Mouse (Mus musculus) large intestine, adult 2 months (tissue): ENCODE data around the gene Fam171a1. TPM values are rescaled to one million over a fixed set of nuclear protein-coding genes. Genes with fewer than 3 reads are reported as not detected.

Experiments
- DNase-seq: peaks from one replicate; pipeline ENCODE4 v3.0.0-alpha.2; 2012; ENCODE audit warnings: low read depth, low spot score
- WGBS: fragments of 180-500 bp; shearing (Covaris S2); methylation state at CpG from one replicate; pipeline ENCODE4 v1.1.7; 2018; 5-methylcytosine and 5-hydroxymethylcytosine counted together
- polyA plus RNA-seq: library from polyadenylated mRNA; depleted of rRNA; stranded (reverse); fragments of >200 nt; gene quantifications from 2 replicates; pipeline ENCODE4 v1.2.3, GENCODE M21; 2012

Fam171a1 gene
- polyA plus RNA-seq, 1 experiment, result 7.1 TPM

DNA sequence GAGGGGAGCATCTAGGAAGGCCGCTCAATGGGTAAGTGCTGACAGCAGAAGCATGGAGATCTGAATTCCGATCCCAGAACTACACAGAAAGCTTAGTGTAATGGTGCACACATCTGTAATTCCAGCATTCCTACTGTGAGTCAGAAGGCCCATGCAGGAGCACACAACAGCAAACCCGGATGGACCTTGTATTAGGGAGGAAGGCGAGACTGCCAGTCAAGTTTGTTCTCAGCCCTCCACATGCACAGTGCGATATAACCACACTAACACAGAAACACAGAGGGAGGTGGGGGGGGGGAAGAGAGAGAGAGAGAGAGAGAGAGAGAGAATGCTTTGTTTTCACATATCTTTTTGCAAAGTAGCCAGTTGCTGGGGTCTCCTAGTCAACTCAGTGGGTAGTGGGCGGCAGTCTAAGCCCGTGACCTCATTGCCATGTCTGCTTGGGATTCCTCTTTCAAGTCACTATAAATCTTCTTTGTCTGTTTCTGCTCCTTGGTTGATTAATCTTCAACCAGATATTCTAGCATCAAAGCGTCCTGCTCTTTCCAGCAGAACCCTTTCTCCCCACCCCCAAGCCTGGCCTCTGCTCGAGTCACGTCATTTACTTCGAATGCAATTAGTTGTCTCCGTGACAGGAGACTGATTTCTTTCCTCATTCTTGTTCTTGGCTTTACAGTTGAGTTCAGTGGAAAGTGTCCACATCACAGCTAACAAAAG is 20.7 kb downstream of the Fam171a1 start:
- DNase-seq, result no peak
- WGBS, result 30% methylated on average over 12 of the region's 12 CpGs

GRCm38 (mm10) chr2:3135297-3135684 is 21.3 kb downstream of the Fam171a1 start:
- no peak for DNase-seq
- WGBS, result 33% methylated on average over 2 of the region's 2 CpGs

GRCm38 (mm10) chr2:3138308-3138707 is 24.3 kb downstream of the Fam171a1 start:
- no peak for DNase-seq
- 26% methylated on average over 2 of the region's 2 CpGs for WGBS

- 77% methylated on average over 2 of the region's 2 CpGs for WGBS
- DNase-seq, result no peak
Measured at GRCm38 (mm10) chr2:3139065-3139464, 25.0 kb downstream of the Fam171a1 start.

DNA sequence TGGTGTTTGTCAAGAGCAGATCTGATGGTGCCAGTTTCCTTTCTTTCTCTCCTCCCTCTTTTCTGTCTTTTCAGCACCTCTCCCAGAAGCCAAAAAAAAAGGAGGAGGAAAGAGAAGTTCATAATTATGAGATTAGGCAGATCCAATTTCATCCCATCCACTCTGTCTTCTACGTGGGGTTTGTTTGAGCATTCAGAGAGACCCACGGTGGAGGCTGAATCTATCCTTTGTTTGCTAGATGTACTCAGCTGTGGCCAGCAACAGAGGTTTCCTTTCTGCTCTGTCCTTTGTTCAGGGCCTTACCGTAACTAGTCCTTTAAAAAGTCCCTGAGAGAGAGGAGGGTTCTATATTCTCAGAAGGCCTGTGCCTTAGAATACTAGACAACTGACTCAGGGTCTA is 25.6 kb downstream of the Fam171a1 start:
- DNase-seq, result no peak
- 39% methylated on average over 3 of the region's 3 CpGs for WGBS

- 65% methylated on average over 5 of the region's 5 CpGs for WGBS
- DNase-seq, result no peak
Measured at GRCm38 (mm10) chr2:3140585-3140984, 26.6 kb downstream of the Fam171a1 start.

DNA sequence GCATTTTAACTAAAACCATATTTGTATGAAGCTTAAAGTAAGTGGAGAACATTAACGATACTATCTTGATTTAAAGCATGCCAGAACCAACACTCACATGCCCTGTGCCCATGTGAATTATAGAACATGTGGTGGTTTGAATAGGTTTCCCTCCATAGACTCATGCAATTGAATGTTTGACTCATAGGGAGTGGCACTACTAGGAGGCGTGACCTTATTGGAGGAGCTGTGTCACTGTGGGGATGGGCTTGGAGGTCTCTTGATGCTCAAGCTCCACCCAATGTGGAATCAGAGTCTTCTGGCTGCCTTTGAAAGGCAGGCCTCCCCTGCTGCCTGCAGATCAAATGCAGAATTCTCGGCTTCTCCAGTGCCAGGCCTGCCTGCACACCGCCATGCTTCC is 27.8 kb downstream of the Fam171a1 start:
- no peak for DNase-seq
- WGBS, result 76% methylated on average over 4 of the region's 4 CpGs

DNA sequence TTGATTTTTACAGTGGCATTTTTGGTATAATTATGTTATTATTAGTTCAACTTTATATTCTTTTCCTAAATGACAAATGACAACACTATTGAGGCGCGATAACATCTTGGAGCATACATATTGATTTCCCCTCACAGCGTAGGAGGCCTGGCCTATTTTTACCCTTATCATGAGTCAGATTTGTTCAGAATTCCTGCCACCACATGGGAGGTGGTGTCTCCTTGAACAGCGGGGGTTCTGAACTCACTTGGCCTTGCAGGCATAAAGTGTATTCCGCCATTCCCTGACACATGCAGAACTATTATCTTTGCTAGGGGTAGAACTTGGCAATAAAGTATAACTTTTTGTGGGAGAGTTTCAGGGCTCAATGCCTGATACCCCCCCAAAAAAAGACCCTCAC is 30.3 kb downstream of the Fam171a1 start:
- no peak for DNase-seq
- 93% methylated on average over 5 of the region's 5 CpGs for WGBS

- no peak for DNase-seq
- 31% methylated on average over 6 of the region's 6 CpGs for WGBS
Measured at GRCm38 (mm10) chr2:3147550-3148157, 33.6 kb downstream of the Fam171a1 start.

GRCm38 (mm10) chr2:3148731-3149130 is 34.7 kb downstream of the Fam171a1 start:
- WGBS, result 91% methylated on average over 8 of the region's 8 CpGs
- DNase-seq, result no peak

DNA sequence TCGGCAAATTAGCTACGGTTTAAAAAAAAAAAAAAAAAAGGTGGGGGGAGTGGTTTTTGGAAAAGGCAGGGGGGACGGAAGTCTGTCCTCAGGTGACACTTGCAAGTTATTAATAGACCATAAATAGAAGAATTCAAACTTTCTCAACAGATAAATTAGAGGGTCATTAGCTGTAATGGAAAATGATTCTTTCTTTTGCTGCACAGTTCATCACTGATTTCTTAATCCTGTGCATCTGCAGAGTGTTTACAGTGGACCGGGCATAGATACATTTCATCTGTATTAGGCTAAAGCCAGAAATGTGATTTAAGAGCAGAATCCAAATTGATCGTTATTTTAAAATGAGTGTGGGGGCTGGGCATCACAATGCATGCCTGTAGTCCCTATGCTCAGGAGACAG is 36.3 kb downstream of the Fam171a1 start:
- WGBS, result 81% methylated on average over 5 of the region's 5 CpGs
- no peak for DNase-seq

DNA sequence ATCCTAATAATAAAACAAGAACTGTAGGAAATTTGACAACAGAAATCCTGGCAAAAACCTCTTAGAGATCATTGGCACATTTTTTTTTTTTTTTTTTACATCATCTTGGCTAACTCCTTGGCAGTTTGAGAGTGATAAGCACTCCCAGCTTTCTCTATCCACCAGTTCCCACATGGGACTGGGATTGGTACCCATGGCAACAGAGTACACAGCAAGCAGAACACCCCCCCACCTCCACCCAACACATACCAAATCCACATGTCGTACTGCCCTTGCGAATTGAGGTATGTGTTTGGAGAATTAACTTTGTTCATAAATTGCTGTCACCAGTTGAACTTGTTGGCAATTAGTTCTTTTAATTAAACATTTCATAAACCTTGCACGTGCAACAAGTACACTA is 37.3 kb downstream of the Fam171a1 start:
- 26% methylated on average over 3 of the region's 3 CpGs for WGBS
- no peak for DNase-seq

DNA sequence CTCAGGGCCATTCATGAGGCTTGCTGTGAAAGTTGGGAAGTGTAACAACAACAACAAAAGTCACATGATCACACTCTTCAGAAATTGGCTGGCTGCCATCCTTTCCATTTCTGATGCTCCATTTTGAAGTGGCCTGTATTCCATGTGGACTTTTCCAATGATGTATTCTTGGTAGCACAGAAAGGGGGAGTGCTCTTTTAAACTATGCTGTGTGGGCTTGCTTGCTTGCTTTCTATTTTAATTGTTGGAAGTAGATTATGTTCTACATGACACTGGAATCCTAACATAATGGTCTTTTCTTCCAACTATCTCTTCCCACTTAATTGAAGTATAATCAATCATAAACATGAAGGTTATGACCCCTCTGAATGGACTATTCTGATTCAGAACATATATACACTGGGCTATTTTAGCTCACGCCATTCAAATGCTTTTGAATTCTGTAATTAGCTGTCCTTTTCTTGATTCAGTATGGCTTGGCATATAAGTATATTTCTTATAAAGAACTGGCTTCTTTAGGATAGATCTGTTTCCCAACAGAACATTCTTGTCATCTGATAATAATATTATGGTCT is 40.2 kb downstream of the Fam171a1 start:
- no peak for DNase-seq
- 84% methylated on average over 1 of the region's 1 CpGs for WGBS

GRCm38 (mm10) chr2:3154986-3155385 is 41.0 kb downstream of the Fam171a1 start:
- DNase-seq, result no peak
- 77% methylated on average over 2 of the region's 2 CpGs for WGBS

DNA sequence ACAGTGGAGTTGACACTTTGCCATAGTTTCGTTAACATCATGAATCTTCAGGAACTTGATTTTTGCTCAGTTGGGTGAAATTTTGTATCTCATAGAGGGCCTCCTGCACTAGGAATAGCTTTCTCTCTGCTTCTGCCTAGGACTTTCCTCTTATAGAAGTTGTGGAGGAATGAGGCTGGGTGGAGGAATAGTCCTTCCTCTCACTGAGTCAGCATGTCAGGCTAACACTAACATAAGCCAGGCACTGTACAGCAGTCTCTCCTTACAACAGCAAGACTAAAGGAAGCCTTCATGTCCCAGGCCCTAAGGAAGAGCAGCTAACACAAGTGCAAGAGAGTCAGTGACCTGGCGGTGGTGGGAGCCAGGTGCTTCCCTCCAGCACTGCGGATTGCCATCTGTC is 43.0 kb downstream of the Fam171a1 start:
- WGBS, result 37% methylated on average over 3 of the region's 3 CpGs
- no peak for DNase-seq

- WGBS, result 32% methylated on average over 10 of the region's 10 CpGs
- DNase-seq, result no peak
Measured at GRCm38 (mm10) chr2:3157661-3158344, 43.8 kb downstream of the Fam171a1 start.

GRCm38 (mm10) chr2:3158682-3159412 is 44.8 kb downstream of the Fam171a1 start:
- WGBS, result 23% methylated on average over 8 of the region's 8 CpGs

DNA sequence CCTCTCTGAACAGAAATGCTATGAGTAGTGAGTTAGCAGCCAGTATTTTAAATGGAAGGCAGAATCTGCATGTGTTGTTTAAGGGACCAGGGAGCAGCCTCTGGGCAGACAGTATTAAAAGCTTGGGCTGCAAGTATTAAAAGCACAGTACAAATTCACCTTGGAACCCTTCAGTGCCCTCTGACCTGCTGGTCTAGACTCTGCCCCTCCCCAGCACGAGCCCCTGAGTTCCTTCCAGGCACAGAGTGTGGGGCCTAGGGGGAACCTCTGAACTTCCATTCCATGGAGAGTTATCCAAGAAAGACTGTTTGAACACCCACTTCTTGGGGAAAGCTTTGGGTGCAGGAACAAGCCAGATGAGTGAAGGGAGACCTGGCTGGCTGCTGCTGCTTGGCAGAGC is 47.6 kb downstream of the Fam171a1 start:
- WGBS, result 47% methylated on average over 1 of the region's 1 CpGs
- no peak for DNase-seq

More at GRCm38 (mm10) chr2:3158682-3159412, 44.8 kb downstream of the Fam171a1 start:
- DNase-seq, result no peak

DNA sequence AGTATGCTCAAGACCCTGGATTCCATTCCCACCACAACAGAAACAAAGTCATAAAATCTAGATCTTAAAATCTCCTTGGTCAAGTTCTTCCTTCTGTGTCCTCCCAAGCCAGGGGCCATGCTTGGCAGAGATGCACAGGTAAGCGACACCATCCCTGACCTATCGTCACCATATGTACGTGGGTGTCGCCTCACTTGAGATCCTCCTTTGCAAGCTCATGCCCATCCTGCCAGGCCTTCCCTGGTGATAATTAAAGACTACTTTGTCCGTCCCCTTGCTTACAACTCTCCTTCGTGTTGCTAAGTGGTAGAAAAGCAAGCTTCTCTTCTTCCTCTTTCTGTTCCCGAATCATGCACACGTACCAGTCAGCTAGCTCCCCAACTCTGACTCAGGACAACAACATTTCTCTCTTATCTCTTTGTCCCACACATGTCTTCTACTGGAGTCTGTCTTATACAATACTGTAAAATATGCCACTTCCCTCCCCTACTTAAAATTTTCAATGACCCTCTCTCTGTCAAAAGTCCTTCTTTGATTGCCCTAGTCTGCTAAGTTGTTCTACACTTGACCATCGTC is 49.6 kb downstream of the Fam171a1 start:
- WGBS, result 89% methylated on average over 9 of the region's 9 CpGs

More for the DNA sequence above, 49.6 kb downstream of the Fam171a1 start:
- DNase-seq, result no peak
